Mouse (Mus musculus) hindlimb bud, embryonic 11.5 days (tissue): ENCODE measurements around the gene Gjd3.

Experiments used
- DNase-seq: peaks from one replicate; pipeline ENCODE4 v3.0.0-alpha.2; 2012; ENCODE audit warnings: low read depth, low spot score; ENCODE audit errors: extremely low spot score

The Gjd3 gene

DNA sequence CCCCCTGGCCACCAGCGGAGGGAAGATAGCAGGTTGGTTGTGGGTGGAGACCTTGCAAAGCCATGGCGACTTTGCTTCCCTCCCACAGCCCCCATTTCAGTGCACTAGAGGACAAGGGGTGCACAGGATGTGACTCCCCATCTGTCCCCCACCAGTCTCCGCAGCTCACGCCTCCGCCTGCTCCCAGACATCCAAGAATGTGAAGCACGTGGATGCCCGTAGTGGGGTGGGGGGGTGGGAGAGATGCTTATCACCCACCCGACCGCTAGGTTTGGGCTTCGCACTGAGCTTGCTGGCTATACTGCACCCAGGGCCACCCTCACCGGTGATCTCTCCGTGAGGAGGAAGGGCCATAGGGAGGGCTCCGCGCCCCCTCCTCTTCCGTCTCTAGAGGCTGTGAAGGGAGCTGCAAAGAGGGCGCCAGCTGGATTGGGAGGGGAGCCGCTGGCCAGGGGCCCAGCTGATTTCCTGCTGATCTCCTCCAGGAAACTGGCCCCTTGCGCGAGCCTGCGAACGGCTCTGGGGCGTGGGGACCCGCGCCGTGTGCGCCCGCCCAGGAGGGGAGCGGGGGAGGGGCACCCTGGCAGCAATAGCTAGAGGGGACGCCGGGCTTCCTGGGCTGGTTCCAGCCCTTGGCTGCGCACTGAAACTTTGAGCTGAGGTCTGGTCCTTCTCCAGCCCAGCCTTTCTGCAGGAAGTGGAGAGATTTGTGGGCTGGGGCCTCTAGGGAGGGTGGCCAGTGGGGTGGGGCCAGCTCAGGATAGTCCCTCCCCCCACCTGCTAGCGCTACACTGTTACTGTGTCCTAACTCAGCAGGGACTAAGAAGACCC lies 19.4 kb downstream of the Gjd3 start:
- no peak for DNase-seq

DNA sequence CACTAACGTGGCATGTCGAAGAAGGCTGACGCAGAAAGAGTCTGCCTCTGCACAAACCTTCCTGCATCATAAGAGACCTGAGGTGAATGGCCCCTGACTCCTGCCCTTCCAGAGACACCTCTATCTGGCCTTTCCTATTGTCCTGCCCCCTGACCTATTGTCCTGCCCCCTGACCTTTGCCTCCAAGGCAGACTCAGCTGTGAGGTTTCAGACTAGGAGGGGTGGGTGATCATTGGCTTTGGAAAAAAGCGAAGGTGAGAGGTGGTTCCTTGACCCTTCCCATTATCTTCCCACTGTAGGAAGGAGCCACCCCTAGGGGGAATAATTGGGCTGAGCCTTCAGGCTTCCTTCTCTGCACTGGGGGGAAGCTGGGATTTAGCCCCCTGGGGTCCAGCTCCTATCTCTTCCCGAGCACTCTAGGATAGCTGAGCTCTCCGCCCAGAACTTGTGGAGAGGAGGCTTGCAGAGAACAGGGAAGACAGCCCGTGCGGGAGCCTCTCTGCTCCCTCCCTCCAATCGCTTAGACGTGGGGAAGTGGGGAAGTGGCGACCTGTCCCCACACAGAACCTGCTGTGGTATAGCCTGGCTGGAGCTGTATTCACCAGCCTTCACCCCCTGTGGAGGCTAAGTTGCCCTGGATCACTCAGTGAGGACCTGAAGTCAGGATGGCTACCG lies 20.3 kb downstream of the Gjd3 start:
- no peak for DNase-seq

GRCm38 (mm10) chr11:98961766-98962165 lies 21.1 kb downstream of the Gjd3 start:
- no peak for DNase-seq

GRCm38 (mm10) chr11:98961051-98961592 lies 21.7 kb downstream of the Gjd3 start:
- DNase-seq: no peak

- no peak for DNase-seq
Observed at GRCm38 (mm10) chr11:98960313-98960906, 22.4 kb downstream of the Gjd3 start.

- no peak for DNase-seq
Observed at GRCm38 (mm10) chr11:98959437-98960312, 23.1 kb downstream of the Gjd3 start.

GRCm38 (mm10) chr11:98956340-98956739 lies 26.5 kb downstream of the Gjd3 start:
- no peak for DNase-seq

- no peak for DNase-seq
Observed at GRCm38 (mm10) chr11:98955707-98956235, 27.0 kb downstream of the Gjd3 start.

- no peak for DNase-seq
Observed at GRCm38 (mm10) chr11:98954801-98955706, 27.8 kb downstream of the Gjd3 start.

DNA sequence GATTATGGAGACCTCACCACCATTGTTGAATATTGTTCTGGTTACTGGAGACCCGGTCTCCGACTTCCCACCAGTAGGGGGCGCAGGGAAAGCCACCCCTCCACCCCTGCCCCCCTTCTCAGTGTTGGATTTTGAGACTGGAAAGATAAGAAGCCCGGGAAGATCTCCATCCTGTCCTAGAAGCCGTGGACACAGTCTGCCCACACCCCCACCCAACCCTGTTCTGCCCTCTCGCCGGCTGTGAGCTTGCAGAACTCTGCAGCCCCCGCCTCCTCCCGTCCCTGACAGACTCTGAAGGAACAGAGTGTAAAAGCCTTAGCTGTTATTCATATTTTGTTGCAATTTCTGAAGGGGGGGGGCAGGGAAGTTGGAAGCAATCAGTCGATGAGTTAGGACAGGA lies 28.4 kb downstream of the Gjd3 start:
- no peak for DNase-seq

DNA sequence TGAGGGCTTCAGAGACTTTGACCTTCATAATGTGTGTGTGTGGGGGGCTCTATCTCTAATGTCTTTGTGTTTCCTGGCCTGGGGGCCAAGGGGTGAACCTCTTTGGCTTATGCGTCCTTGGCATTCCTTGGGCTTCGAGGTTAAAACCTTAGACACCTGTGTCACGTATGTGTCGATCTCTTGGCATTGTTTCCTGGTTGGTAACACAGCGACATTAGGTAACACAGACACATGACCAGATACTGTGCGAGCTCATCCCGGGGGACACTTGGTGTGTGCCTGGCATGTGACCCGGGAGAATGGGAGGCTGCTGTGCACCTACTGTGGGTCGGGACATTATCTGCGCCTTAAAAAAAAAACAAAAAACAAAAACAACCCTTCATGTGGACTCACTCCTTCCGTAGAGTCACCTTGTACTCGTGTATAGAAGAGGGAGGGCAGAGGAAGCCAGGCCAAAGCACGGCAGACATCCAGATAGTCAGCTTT lies 28.9 kb downstream of the Gjd3 start:
- DNase-seq: no peak

- DNase-seq: no peak
Observed at GRCm38 (mm10) chr11:98953361-98953760, 29.5 kb downstream of the Gjd3 start.

GRCm38 (mm10) chr11:98952736-98953135 lies 30.1 kb downstream of the Gjd3 start:
- DNase-seq: no peak

- DNase-seq: no peak
Observed at GRCm38 (mm10) chr11:98952111-98952510, 30.7 kb downstream of the Gjd3 start.

GRCm38 (mm10) chr11:98951026-98951906 lies 31.6 kb downstream of the Gjd3 start:
- no peak for DNase-seq

DNA sequence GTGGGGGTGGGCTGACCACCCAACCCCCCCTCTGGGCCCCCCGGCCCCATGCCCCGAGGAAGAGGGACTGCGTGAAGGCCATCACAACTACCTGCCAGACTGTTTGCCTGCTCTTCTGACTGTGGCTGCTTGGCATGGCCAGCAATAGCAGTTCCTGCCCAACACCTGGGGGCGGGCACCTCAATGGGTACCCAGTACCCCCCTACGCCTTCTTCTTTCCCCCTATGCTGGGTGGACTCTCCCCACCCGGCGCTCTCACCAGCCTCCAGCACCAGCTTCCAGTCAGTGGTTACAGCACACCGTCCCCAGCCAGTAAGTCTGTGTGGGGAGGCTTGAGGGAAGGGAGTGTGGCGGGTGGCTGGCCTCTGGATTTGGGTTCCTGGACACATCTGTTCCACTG lies 32.3 kb downstream of the Gjd3 start:
- no peak for DNase-seq

GRCm38 (mm10) chr11:98949958-98950460 lies 32.8 kb downstream of the Gjd3 start:
- DNase-seq: no peak
